Mouse (Mus musculus): Measurements from ENCODE around the gene Avl9. TPM values are rescaled to one million over a fixed set of nuclear protein-coding genes. Genes with fewer than 3 reads are reported as not detected.

The Avl9 gene
- 10 to 100 TPM; 42.5 to 44.4 TPM for total RNA-seq (2021)
- long read RNA-seq, experiment 1, full-length matches to known transcripts, result 12 of 16 reads
- long read RNA-seq, experiment 1, partial matches to known transcripts, result 3 of 16 reads
- long read RNA-seq, experiment 1, other reads (novel, unspliced or antisense), result 1 of 16 reads
- long read RNA-seq, experiment 2, full-length matches to known transcripts, result 20 of 28 reads
- long read RNA-seq, experiment 2, partial matches to known transcripts, result 6 of 28 reads
- long read RNA-seq, experiment 2, other reads (novel, unspliced or antisense), result 2 of 28 reads

DNA sequence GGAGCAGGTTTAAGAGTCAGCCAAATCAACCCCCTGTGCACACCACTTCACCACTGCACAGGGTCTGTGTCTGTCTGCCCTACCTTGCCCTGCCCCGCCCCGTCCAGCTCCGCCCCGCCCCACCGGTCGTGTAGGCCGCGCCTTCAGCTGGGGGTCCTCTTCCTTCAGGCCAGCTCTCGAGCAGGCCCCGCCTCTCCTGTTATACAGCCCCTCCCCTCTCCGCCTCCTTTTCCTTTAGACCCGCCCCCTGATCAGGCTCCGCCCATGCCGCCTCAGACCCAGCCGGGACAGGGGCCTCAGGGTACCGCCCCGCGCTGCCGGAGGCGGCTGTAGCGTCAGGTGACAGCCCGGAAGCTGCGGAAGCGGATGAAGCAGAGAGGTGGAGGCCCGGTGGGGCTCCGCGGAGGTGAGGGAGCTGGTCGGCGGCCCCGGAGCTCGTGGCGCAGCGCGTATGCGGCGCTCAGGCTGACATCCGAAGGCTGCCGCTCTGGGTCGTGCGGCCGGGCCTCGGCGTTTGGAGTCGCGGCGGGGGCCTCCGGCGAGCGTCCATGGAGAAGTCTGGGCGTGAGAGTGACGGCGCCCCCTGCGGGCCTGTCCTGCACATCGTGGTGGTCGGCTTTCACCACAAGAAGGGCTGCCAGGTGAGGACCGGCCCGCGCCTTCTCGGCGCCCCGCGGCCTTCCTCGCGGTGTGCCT lies at the start of gene Avl9:
TSS of gene Avl9 (plus strand) at position 326 of the 696 bp plus-strand sequence.
- peak within 1 kb of the TSS; percentile 99 for H3K4me3 ChIP-seq
- peak; percentile 96 for DNase-seq (ENCODE audit: low spot score in 2 of 2)
- TF ChIP-seq CTCF (conservative IDR thresholded peaks at IDR 0.05), result peak; percentile 90
- peak within 1 kb of the TSS; percentile 94 for H3K27ac ChIP-seq

DNA sequence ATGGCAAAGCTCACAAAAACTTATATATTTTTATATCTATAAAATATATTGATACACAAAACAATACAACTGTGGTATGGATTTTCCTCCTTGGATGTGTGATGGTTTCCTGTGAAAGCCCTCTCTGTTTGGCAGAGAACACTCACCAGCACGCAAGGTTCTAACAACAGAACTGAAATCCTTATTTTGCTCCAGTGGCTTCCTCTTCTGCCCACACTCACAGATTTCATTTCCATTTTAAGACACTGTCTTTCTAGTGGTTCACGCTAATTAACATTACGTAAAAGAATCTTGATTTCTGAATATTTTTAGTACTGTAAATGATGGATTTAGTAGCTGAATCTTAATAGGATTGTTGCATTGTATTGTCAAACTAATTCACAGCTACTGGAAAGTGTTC lies 26.5 kb upstream of the Avl9 start:
- no peak for DNase-seq (ENCODE audit: low spot score in 2 of 2)
- Histone ChIP-seq H3K4me3 (no peak overlapping the region), H3K27ac (no peak overlapping the region)
- no peak for TF ChIP-seq CTCF (conservative IDR thresholded peaks at IDR 0.05)

DNA sequence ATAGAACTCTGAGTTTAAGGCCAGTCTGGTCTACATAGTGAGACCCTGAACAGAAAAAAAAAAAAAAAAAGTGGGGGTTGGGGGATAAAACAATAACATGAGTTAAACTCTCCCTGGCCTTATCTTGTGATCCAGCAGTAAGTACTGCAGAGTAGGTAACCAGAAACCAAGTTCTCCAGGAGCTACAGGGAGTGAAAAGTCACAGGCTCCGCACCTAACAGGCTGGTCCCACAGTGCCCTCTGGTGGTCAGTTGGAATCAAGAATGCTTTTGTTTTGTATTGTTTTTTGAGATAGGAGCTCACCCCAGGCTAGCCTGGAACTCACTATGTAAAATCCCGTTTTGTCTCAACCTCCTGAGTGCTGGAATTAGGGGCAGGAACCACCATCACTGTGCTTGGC lies 23.5 kb upstream of the Avl9 start:
- Histone ChIP-seq H3K4me3 (no peak overlapping the region), H3K27ac (no peak overlapping the region)
- TF ChIP-seq CTCF (conservative IDR thresholded peaks at IDR 0.05), result peak; percentile 88
- DNase-seq (ENCODE audit: low spot score in 2 of 2), result peak; percentile 43 to 79

DNA sequence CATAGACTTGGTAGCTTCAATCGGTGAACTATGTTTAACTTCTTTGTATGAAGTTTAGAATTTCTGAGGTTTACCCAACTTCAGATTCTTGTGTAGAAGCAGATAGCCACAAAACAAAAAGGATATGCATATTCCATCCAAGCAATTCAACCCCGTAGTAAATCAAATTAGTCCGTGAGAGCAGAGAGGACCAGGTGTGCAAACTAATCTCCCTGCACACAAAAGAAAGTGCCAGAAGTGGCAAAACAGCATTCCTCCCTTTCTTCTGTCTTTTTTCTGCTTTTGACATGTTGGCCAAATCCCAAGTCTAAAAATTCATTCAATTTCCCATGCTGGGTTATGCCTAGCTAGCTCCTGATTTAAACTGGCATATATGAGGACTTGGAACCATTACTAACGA lies 22.3 kb upstream of the Avl9 start:
- H3K4me3 ChIP-seq, result no peak overlapping the region
- TF ChIP-seq CTCF (conservative IDR thresholded peaks at IDR 0.05), result no peak
- DNase-seq (ENCODE audit: low spot score in 2 of 2), result no peak
- H3K27ac ChIP-seq, result no peak overlapping the region

DNA sequence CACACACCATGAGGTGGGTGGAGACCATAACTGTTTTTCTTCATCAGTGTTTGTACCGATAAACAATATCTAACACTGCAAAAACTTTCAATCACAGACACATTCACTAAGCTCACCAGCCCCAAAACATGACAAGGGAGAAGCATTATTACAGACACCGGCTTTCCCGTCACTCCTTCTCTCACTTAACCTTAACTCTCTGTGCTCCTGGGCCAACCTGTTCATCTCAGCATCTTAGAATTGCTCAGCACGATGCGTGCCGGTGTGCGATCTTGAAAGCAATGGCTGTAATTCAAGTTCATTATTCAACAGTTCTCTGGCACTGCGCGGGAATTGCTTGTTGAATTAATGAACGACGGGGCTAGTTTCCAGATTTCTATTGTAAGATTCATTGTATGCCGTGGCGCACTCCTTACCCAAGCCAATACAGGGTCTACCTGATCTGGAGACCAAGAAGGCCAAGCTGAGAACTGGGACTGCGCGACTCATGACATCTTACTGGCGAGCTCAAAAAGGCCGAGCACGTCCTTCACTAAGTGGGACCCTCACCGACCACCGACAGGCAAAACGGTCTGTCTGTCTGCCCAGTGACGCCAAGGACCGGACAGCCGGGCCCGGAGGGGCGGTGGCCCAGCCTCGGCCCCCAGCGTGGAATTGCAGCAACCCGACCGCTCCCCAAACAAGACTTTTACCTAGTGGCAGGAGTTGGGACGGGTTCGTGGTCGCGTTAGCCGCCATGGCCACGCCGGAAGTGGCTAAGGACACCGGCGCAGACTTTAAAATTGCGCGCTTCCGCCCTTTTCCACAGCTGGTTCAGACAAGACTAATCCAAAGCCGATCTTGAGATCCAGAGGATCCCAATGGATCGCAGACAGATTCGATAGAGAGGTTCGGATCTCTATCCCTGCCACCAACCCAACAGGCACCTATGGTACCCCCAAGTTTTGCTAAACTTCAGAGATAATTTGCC lies 10.5 kb upstream of the Avl9 start, which contains the start of gene Lsm5:
TSS of gene Lsm5 (minus strand) at position 780 of the 970 bp plus-strand sequence.
- DNase-seq (ENCODE audit: low spot score in 2 of 2), result peak; percentile 87 to 88
- H3K4me3 ChIP-seq, result peak within 1 kb of the TSS; percentile 100
- TF ChIP-seq CTCF (conservative IDR thresholded peaks at IDR 0.05), result peak; percentile 34
- H3K27ac ChIP-seq, result peak within 1 kb of the TSS; percentile 72; the same call in 1 of the 2 replicates

DNA sequence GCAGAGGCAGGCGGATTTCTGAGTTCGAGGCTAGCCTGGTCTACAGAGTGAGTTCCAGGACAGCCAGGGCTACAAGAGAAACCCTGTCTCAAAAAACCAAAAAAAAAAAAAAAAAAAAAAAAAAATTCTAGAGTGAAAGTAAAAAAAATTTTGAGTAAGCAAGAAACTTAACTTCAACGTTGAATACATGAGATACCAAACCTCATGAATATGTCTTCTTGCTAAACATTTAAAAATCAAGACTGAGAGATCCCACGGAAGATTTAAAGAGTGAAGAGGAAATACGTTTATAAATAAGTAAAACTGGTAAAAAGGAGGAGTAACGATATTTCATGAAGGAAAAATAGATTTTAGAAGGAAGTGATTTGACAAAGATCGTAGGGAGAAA lies 519 bp upstream of the Avl9 start:
- DNase-seq (ENCODE audit: low spot score in 2 of 2), result no peak
- Histone ChIP-seq H3K4me3 (peak overlapping the region; percentile 99), H3K27ac (peak overlapping the region; percentile 61)
- no peak for TF ChIP-seq CTCF (conservative IDR thresholded peaks at IDR 0.05)

DNA sequence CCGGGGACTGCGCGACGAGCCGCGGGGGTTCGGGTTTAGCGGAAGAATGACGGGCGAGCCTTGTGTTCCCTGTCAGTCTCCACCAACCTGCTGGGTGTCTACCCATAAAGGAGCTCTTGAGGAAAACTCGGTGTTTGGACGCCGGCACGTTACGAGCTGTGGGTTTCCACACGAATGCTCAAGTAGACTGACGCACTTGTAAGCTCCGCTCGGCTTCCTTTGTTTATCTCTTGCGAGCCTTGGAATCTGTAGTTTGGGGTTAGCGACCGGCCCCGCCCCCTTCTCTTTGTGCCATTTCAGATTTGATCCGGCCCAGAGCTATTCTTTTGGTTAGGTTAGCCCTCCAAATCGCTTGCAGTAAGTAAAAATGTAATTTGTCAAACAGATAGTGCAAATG lies 569 bp downstream of the Avl9 start:
- H3K27ac ChIP-seq, result peak overlapping the region; percentile 94
- no peak; the same call in none of the 2 replicates for TF ChIP-seq CTCF (conservative IDR thresholded peaks at IDR 0.05)
- H3K4me3 ChIP-seq, result peak overlapping the region; percentile 99
- no peak for DNase-seq (ENCODE audit: low spot score in 2 of 2)

DNA sequence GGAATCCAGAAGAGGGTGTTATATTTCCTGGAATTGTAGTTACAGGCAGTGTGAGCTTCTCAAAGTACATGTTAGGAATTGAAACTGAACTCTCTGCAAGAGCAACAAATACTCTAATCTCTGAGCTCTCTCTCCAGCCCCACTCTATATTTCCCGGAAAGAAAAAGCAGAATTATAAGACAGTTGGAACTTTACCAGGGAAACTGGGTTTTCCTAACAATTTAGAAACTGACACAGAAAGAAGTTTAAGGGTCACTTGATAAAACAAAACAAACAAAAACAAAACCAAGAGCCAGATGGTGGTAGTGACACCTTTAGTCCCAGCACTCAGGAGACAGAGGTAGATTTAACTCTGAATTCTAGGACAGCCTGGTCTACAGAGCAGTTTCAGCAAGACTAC lies 4.4 kb downstream of the Avl9 start:
- TF ChIP-seq CTCF (conservative IDR thresholded peaks at IDR 0.05), result no peak
- no peak for DNase-seq (ENCODE audit: low spot score in 2 of 2)
- no peak overlapping the region for H3K27ac ChIP-seq
- H3K4me3 ChIP-seq, result no peak overlapping the region

DNA sequence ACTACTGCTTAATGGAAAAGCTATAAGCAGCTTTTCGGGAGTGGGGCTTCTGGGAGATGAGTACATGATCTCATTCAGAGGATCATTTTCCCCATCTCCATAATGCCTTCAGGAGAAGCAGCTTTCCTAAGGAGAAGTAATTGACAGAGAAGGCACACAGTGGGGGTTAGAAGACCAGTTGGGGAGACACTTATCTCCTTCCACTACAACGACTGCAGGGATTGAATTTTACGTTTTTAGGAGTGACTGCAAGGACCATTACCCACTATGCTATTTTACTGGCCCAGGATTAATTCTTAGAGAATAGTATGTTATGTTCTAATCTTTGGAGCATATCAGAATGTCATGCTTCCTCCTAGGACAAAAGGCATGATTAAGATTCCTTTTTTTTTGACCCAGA lies 6.2 kb downstream of the Avl9 start:
- no peak overlapping the region for H3K27ac ChIP-seq
- no peak overlapping the region for H3K4me3 ChIP-seq
- no peak for DNase-seq (ENCODE audit: low spot score in 2 of 2)
- no peak for TF ChIP-seq CTCF (conservative IDR thresholded peaks at IDR 0.05)

DNA sequence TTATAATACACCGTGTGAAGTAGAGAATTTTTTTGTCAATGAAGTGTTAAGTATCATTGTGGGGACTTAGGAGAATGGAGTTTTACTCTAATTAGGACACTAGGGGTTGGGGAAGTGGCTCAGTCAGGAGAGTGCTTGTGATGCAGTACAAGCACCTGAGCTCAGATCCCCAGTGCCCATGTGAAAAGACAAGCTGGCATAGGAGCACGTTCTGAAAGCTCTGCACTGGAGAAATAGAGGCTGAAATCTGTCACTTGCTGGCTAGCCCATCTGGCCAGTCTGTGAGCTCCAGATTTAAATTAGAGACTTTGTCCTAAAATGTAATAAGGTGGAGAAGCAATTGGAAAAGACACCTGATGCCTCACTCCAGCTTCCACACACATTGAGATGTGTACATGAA lies 17.8 kb downstream of the Avl9 start:
- no peak for TF ChIP-seq CTCF (conservative IDR thresholded peaks at IDR 0.05)
- no peak overlapping the region for H3K4me3 ChIP-seq
- H3K27ac ChIP-seq, result peak overlapping the region; percentile 14
- DNase-seq (ENCODE audit: low spot score in 2 of 2), result peak in 1 of 2 experiments; percentile 17

DNA sequence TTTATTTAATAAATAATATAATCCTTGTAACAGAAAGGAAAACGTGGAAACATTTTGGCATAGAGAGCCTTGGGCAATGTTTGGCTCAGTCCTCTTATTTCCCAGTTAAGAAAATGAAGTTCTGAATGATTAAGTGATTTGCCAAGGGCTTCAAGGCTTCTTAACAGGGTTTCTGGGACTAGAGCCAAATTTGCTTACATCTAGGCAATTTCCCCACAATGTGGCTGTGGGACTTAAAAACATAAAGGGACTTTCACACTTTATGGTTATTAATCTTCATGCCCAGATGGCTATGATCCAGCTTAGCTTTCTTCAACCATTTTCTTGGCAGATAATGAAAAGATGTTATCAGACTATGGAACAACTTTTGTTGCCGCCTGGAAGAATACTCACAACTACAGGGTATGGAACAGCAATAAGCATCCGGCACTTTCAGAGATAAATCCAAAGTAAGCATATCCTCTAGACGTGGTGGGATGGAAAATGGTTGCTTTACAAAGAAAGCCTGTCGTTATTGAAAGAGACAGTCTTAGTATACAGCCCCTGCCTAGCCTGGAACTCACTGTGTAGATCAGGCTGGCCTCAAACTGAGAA lies 31.3 kb downstream of the Avl9 start:
- DNase-seq (ENCODE audit: low spot score in 2 of 2), result no peak
- H3K27ac ChIP-seq, result no peak overlapping the region
- TF ChIP-seq CTCF (conservative IDR thresholded peaks at IDR 0.05), result no peak

DNA sequence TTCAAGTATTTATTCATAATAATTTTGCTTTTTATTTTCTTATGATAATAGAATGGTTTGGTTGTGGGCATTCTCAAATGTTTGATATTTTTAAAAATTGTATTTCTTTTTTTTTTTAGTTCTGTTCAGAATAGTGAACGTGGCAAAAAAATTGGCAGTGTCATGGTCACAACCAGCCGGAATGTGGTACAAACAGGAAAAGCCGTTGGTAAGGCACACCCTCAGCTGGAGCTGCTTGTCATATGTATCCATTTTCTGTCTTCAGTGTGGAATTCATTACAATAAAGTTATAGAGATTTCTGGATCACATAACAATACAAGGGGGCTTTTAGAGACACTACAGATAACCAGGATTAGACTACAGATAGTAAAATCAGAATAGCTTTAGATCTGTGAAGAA lies 39.0 kb downstream of the Avl9 start:
- Histone ChIP-seq H3K27ac (no peak overlapping the region), H3K4me3 (no peak overlapping the region)
- TF ChIP-seq CTCF (conservative IDR thresholded peaks at IDR 0.05), result no peak
- DNase-seq (ENCODE audit: low spot score in 2 of 2), result no peak

More for the DNA sequence above, 31.3 kb downstream of the Avl9 start:
- no peak overlapping the region for H3K4me3 ChIP-seq

Data from layer of hippocampus, adult 2 months (tissue).